ENCODE assay signal across 9 mouse cellular contexts in the genomic region with DNA sequence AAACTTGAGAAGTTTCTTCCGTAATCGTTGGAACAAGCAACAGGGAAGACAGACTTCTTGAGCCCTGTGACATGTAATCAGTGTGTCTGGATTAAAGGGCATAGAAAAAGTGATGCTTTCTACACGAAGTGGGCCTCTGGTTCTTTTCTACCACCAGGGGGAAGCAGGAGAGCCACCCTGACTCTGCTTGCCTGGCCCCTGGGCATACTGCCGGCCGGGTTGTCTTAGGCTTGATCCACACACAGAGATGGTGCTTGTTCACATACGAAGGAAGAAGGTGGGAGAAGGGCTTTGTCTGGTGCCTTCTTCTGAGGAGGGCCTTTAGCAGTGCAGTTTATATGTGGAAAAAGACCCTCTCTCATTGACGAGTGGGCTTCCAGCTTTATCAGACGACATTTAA. TPM values are rescaled to one million over a fixed set of nuclear protein-coding genes. Genes with fewer than 3 reads are reported as not detected.
DNase-seq lines count a peak whose midpoint lies in the region; ATAC-seq and TF ChIP-seq lines count a peak whose summit lies in the region.
"Had no signal": no experiment of that assay in that cellular context is flagged by ENCODE, and none has a peak within 500 bp of the region (broad histone marks: within the 10 kb centered on the region; RNA-seq: fewer than 3 reads in every experiment).

No protein-coding gene starts in this region.

- H3K9me3 ChIP-seq in liver, embryonic 11.5 days (ENCODE audit: control insufficient read depth, low read length): no peaks in the 10 kb centered on the region
- no peaks in the 10 kb centered on the region for H3K9me3 ChIP-seq in midbrain, embryonic 15.5 days
- H3K9me3 ChIP-seq: liver, embryonic 15.5 days had no signal

- H3K4me1 ChIP-seq in liver, adult 2 months (ENCODE audit: control insufficient read depth, insufficient read depth, low read length): peaks cover 9% of the 10 kb centered on the region
- H3K4me1 ChIP-seq in liver, embryonic 11.5 days (replicated peaks; ENCODE audit: control insufficient read depth, insufficient read depth, low read length): peaks cover 27% of the 10 kb centered on the region
- peaks cover 8% of the 10 kb centered on the region for H3K4me1 ChIP-seq in embryonic fibroblast, embryonic 13.5 days (ENCODE audit: control insufficient read depth, insufficient read depth, low read length)
- peaks cover 35% of the 10 kb centered on the region for H3K4me1 ChIP-seq in midbrain, embryonic 15.5 days

- no peak overlapping the region for H3K9ac ChIP-seq in liver, adult 2 months (ENCODE audit: low read depth, low read length)
- no peak overlapping the region for H3K9ac ChIP-seq in liver, embryonic 11.5 days (ENCODE audit: low read depth, low read length)
- no peak overlapping the region for H3K9ac ChIP-seq in midbrain, embryonic 15.5 days
- H3K9ac ChIP-seq: liver, embryonic 15.5 days had no signal

- TF ChIP-seq CTCF in liver, adult 2 months (IDR thresholded peaks at IDR 0.05; ENCODE audit: low read depth, low read length): peak; percentile 59
- 0 out of 2 replicates have a peak, but pooled peaks have one; percentile 21 for TF ChIP-seq CTCF in embryonic fibroblast, embryonic 13.5 days (IDR thresholded peaks at IDR 0.05; ENCODE audit: borderline replicate concordance, insufficient read depth, low read length)

- H3K27ac ChIP-seq in liver, adult 2 months (replicated peaks; ENCODE audit: insufficient read depth, low read depth, low read length): no peak overlapping the region
- H3K27ac ChIP-seq in liver, embryonic 11.5 days (ENCODE audit: low read depth, low read length): no peak overlapping the region
- H3K27ac ChIP-seq in embryonic fibroblast, embryonic 13.5 days (ENCODE audit: insufficient read depth, low read length): no peak overlapping the region
- H3K27ac ChIP-seq in midbrain, embryonic 15.5 days: no peak overlapping the region
- H3K27ac ChIP-seq: liver, embryonic 15.5 days had no signal

- H3K4me3 ChIP-seq in liver, adult 2 months (ENCODE audit: insufficient read depth, low read depth, low read length): no peak overlapping the region
- no peak overlapping the region for H3K4me3 ChIP-seq in liver, embryonic 11.5 days (ENCODE audit: low read depth, low read length)
- no peak overlapping the region for H3K4me3 ChIP-seq in embryonic fibroblast, embryonic 13.5 days (ENCODE audit: insufficient read depth, low read length)
- H3K4me3 ChIP-seq in midbrain, embryonic 15.5 days: no peak overlapping the region
- H3K4me3 ChIP-seq: liver, embryonic 15.5 days had no signal

- TF ChIP-seq POLR2A in liver, adult 2 months (IDR thresholded peaks at IDR 0.05; ENCODE audit: extremely low read depth, insufficient read depth, low read length): no peak
- no peak for TF ChIP-seq POLR2A in embryonic fibroblast, embryonic 13.5 days (IDR thresholded peaks at IDR 0.05; ENCODE audit: low read depth, low read length)

- peak; percentile 61; the same call in 1 of the 2 replicates for ATAC-seq in cerebellum, adult (ENCODE audit: insufficient number of reproducible peaks, low FRiP score, low TSS enrichment)
- no peak for ATAC-seq in liver, embryonic 11.5 days (replicated peaks; ENCODE audit: low FRiP score)
- ATAC-seq in midbrain, embryonic 15.5 days (replicated peaks): 0 out of 2 replicates have a peak, but pooled peaks have one; percentile 46

- H3K79me2 ChIP-seq in liver, adult 2 months (ENCODE audit: control insufficient read depth, insufficient read depth, low read length): peaks cover 18% of the 10 kb centered on the region; the same call in 1 of the 2 replicates

- no peak for DNase-seq in cerebellum, postnatal 4 days (ENCODE audit: low spot score in 2 of 2)
- no peak for DNase-seq in liver, adult 2 months (ENCODE audit: extremely low read depth, low read depth, low spot score)
- DNase-seq in liver, embryonic 11.5 days (ENCODE audit: low spot score): no peak
- DNase-seq in urinary bladder, postnatal 10 days (ENCODE audit: low spot score): no peak
- DNase-seq in layer of hippocampus, adult 11-12 months (ENCODE audit: low spot score): no peak

- no peak overlapping the region for H3K4me2 ChIP-seq in liver, embryonic 11.5 days
- no peak overlapping the region for H3K4me2 ChIP-seq in midbrain, embryonic 15.5 days
- H3K4me2 ChIP-seq: liver, embryonic 15.5 days had no signal

- H3K36me3 ChIP-seq in liver, adult 2 months (ENCODE audit: control insufficient read depth, insufficient read depth, low read length): no peaks in the 10 kb centered on the region
- no peaks in the 10 kb centered on the region for H3K36me3 ChIP-seq in liver, embryonic 11.5 days (ENCODE audit: control insufficient read depth, insufficient read depth, low read length)
- H3K36me3 ChIP-seq in midbrain, embryonic 15.5 days (replicated peaks): no peaks in the 10 kb centered on the region
- H3K36me3 ChIP-seq: liver, embryonic 15.5 days had no signal

- H3K27me3 ChIP-seq in liver, adult 2 months (ENCODE audit: control insufficient read depth, insufficient read depth, low read length): no peaks in the 10 kb centered on the region
- H3K27me3 ChIP-seq in liver, embryonic 11.5 days (replicated peaks; ENCODE audit: control insufficient read depth, insufficient read depth, low read length): no peaks in the 10 kb centered on the region
- no peaks in the 10 kb centered on the region for H3K27me3 ChIP-seq in midbrain, embryonic 15.5 days (replicated peaks)
- H3K27me3 ChIP-seq: liver, embryonic 15.5 days had no signal

- WGBS in liver, adult 2 months: 54% methylated on average over 8 of the region's 8 CpGs
- WGBS in liver, embryonic 11.5 days: 47% methylated on average over 8 of the region's 8 CpGs
- 53% methylated on average over 8 of the region's 8 CpGs for WGBS in midbrain, embryonic 15.5 days

RNA-seq across cellular contexts. Expression of gene Peli2, which starts 17.5 kb away (rescaled TPM):
- 14.7 and 16.8 TPM in 2 replicates for total RNA-seq in liver, adult 2 months (2014; rRNA removed)
- polyA plus RNA-seq in liver, adult 2 months (2012; rRNA removed): 12.7 and 13.3 TPM in 2 replicates
- 3.1 TPM in 2 replicates for polyA plus RNA-seq in liver, embryonic 11.5 days (2014; fragmentation: Nextera tagmentation; extraction: Ambion mirVana)
- 5.5 and 9.0 TPM in 2 replicates for polyA plus RNA-seq in embryonic fibroblast, embryonic 13.5 days (2011; ENCODE audit: insufficient read length, low read depth, missing spikeins)
- 6.9 and 8.5 TPM in 2 replicates for polyA plus RNA-seq in midbrain, embryonic 15.5 days (2015; fragmentation: Nextera tagmentation; extraction: Ambion mirVana)
